Mouse (Mus musculus): ENCODE measurements at regions not wholly inside any gene's neighbourhood (a gene's known extent, or its start where the extent isn't known, plus 50 kb on each side); places are given as distances from the start of the nearest gene placed in this dataset.

DNA sequence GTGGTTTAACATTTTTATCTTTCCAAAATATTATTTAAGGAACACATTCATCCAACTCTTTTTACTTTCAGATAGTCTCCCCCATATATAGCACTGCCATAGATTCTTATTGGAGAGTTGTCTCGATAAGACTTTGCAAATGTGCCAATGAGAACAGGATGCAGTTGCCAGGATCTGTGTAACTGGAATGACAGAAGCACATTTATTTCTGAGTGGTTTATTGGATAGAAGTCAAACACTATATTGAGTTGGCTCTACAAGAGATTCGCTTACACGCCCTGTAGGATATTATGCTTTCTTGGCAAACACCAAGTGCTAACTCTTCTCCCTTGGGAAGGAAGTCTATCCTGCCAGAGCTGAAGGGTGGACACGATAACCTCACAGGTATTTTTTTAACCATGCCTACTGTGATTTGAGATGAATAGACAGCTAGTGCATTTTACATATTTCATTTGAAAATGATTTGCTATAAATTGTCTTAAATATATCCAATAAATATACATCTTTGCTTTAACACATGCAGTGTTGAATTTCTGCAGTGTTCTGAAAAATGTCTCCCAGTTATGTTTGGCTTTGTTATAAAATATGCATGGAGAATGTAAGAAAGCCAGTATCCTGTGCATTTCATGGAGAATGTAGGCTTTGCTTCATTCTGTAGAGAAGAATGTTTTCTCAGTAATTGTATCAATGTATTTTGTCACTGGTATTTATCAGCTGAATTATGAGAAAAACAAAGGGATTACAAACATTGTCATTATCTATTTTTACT is 705.8 kb downstream of the Fat4 start:
- no peak for DNase-seq

DNA sequence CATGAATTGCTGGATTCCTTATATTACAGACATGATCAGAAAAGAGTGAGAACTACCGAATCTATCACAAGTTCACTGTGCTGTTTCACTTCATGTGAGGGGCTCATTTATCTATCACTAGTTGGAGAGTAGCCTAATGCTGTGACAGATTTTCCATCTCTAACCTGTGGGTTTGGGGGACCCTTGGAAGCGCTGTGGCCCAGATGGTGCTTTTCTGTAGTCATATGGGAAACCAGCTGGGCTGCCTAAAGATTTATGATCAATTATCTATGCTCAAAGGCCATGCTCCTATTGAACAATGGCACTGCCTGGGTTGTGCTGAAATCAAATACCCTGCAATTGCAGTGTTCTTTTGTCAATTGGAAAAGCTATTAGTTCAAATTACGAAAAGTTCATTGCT is 723.2 kb downstream of the Fat4 start:
- no peak for DNase-seq

DNA sequence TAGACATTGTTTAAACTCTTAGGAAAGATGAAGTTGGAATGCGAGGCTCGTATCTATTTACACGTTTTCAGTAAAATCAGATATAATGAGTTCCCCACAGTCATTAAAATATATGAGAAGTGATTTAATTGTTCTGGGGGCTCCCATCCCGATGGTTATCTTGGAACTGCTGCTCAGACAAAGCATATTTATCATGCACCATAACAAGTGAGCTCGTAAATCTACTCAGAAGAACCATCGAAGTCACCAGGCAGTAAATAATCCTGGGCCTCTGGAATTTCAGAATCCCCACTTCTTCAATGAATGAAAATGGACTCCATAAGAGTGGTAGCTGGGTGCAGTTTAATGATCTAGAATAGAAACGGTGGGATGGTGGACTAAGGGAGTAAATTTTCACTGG is 725.7 kb downstream of the Fat4 start:
- no peak for DNase-seq

DNA sequence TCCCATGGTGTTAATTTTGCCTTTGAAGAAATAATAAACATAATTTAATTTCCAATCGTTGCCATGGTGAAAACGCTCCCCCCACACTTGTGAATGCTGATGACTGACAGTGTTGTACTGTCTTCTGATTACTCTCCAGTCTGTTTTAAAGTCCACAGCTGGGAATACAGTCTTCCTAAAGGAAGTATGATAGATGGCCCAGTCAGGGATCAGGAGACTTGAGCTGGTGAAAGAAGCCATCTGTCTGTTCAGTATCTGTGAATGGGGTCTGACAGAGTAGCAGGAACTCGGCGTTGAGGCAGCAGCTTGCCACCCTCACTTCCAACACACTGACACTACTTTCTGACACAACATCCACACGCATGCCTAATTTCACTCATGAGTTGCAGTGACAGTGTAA is 751.2 kb downstream of the Fat4 start:
- no peak for DNase-seq

DNA sequence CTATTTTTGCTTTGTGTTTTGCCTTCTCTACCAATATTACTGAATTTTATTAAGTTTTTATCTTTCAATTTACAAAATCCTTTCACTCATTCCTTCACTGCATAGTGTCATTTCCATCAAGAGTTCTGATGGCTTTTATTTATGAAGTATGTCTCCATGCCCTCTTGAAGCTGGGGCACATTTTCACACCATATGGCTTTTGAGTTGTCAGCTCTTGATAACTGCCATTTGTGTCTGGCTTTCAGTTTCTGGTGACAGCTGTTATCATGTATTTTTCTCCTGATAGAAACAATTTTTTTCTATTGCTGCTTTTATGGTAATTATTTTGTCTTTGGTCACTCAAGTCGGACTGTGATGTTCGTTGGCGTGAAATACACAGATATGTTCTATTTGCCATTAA is 756.5 kb downstream of the Fat4 start:
- no peak for DNase-seq

DNA sequence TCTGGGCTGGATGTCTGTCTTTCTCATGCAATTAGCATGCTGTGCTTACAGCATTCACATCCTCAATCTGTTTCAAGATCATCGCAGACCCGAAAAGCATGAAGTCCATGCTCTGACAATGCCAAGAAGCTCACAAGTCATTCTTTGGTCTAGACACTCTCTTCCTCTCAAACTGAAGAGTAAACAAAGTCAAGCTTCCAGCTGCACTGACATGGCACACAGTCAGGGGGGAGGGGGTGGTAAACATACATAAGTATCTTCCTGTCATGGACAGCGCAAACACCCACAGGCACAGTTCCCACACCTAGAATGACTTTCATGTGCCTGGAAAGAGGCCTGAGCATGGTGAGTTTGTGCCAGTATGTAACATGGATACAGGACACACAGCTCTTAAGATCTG is 780.1 kb downstream of the Fat4 start:
- DNase-seq: no peak

DNA sequence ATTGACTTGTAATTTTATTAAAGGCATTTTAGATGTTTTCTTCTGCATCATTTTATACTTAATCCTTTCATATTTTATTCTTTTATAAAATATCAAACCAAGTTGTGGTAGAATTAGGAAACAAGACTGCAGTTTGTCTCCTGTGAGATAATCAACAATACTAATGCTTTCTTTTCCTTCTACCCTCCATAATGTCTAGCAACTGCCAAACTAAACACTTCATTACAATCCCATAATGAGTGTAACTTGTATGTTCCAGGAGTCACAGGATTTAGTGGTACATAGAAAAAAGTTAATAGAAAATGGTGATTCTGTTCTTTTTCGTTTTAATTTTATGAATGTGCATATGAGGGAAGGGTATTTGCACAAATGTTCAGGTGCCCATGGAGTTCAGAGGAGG is 782.4 kb downstream of the Fat4 start:
- DNase-seq: no peak

DNA sequence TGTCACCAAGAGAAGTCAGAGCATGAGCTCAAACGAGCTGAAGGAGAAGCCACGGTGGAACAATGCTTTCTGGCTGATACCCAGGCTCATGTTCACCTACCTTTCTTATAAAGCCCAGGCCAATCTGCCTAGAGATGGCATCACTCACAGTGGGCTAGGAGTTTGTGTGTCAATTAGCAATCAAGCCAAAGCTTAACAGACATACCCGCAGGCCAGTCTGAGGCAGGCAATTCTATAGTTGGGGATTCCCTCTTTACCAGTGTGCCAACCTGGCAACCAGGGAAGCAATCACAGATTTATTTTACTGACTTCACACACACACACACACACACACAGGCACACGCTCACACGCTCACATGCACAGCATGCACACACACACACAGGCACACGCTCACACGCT is 787.3 kb downstream of the Fat4 start:
- DNase-seq: no peak

DNA sequence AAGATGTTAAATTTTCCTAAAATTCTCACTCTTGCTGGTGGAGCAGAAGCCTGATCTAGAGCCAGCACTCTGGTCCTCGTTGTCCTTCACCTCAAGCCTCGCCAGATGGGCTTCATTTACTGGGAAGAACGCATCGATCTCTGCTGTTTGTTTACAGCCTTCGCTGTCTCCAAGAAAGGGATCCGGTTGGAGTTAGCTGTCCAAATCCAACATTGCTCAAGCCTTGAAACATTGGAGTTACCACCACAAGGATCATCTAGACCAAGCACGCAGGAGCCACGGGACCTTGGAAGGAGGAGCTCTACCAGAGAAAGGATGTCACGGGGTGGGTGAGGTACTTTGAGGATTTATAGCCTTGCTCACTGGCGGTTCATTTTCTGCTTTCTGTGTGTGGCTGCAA is 788.2 kb downstream of the Fat4 start:
- no peak for DNase-seq

DNA sequence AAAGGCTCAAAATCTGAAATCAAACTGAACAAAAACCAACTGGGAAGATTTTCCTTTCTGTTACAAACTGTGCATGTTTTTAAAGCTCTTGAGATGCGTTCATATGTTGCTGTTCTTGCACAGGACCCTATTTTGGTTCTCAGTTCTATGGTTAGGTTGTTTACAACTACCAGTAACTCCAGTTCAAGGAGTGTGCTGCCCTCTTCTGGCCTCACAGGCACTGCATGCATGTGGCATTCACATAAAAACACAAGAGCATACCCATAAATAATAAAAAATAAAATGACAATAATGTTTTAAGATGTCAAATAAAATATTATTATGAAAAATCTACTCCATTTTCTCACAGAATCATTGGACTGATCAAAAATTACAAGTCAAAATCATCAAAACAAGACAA is 818.9 kb downstream of the Fat4 start:
- peak; percentile 1 for DNase-seq

DNA sequence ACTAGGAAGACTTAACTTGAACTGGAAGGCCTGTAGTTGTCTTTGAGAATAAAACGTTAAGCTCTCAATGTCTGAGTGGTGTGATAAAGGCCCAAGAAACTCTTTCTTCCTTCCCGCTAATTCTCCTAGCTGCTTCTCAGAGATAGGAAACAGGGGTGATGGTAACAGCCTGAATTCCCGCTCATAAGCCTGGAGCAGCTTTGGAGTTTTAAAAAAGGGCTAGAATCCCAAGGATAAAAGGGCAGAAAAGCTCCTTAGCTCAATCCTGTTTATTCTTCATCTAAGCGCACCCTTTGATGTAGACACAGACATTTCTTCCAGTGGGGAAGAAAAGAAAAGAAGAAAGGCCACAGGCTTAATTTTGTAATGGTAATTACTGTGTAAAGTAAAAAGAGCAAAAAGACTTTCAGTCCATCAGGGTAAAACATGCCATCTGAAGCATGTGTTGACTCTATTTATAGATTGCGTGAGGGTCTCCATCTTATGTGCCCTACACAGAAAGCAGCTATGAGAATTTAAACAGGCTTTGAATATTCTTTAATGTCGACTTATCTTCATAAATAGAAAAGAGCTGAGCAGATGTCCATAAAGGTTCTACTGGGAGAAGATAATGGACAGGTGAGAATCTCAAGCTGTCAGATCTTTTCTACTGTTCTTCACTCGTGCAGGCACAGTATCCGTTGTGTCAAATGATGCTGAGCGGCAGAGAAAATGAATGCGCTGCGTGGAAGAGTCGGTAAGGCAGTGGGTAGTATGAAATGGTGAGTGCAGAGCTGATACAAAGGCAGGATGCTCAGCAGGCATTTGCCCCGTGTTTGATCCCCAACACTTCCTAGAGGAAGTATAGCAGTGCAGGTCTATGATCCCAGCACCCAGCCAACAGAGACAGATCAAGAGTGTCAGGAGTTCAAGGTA is 818.0 kb upstream of the Intu start:
- DNase-seq: no peak

DNA sequence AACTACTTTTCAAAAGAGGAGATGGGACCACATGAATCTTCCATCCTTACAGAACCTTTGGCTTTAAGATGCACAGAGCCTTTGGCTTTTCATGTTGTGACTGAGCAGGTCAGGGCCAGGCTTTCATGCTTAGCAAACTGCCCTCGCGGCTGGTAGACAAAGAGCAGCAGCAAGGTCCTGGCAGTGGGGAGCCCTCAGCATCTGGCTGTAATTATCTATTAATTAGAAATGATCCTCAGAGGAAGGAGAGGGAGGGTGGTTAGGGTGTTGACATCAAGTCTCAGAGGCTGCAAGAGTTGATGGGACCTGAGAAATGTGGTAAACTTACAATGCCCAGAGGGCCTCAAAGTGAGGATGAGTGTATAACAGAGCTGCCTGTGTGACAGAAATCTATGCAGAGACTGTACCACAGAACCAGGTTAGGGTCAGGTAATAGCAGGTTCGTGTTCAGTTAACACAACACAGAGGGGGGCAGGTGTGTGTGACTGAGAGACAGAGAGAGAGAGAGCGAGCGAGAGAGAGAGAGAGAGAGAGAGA is 817.0 kb upstream of the Intu start:
- DNase-seq: no peak

DNA sequence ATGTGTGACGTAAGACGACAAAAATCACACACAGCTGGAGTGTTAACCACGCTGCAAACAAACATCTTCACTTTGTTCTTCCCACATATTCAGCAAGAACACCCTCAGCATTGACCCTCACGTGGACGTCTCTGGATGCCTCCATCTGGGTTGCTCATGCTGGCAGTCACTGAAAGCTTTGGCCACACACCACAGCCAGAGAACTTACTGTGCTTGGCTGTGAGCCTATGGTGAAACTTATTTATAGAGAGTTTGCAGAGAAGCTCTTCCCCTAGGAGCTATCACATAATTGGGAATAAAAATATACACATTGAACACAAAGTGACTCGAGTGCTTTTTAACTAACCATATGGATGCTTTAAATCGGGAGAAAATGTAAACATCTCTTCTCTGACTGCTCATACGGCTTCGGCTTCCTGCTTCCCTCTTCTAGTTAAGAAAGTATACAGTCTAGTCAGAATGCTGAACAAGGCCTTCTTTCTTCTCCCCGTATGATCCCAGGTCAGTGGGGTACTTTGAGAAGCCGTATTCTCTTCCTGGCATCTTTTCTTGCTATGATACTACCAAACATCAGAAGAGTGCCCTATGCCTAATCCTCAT is 812.0 kb upstream of the Intu start:
- no peak for DNase-seq

DNA sequence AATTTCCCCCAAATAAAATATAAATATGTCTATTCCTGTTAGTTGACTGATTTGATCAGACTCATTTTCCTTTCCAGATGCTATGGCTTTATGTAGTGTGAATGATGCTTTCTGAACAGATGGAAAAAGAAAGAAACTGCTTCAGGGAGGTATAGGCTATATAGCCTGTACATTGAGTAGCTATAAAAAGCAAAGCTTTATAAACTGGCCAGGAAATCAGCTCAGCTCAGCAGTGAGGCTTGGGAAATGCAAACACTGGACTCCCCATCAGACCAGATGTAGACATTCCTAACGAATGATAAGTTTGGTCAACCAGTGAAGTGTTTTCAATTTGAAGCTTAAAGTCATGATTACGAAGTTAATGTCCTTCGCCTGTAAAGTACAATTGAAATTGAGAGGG is 805.3 kb upstream of the Intu start:
- DNase-seq: no peak

DNA sequence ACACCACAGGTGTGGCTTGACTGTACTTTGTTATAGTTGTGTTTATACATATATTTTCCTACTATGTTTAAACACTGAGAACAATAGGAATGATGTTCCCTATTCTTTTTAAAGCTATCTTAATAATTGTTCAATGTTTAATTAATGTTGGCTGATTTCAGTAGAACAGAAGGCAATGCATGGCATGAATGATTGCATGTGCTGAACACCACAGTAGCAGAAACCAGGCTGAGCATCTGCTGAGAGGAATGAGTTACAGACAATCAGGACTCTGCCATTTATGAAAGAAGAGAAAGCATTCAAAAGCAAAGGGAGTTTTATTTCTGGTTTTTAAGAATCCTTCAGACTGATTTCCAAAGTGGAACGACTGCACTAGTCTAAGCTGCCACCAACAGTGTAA is 794.4 kb upstream of the Intu start:
- DNase-seq: no peak

DNA sequence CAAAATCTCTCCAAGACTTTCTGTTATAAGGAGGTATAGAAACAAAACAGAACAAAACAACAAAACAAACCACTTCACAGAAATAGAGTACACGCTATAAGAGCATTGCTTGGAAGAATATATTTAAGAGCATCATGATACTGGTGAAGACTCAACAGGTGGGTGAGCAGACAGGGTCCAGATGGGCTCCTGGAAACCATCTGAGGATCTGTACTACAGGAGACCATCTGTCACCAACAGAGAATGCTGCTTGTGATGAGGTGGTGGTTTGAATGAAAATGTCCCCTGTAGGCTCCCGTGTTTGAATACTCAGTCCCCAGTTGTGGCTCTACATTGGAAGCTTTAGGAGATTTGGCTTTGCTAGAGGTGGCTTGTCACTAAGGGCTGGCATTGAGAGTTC is 785.1 kb upstream of the Intu start:
- no peak for DNase-seq

DNA sequence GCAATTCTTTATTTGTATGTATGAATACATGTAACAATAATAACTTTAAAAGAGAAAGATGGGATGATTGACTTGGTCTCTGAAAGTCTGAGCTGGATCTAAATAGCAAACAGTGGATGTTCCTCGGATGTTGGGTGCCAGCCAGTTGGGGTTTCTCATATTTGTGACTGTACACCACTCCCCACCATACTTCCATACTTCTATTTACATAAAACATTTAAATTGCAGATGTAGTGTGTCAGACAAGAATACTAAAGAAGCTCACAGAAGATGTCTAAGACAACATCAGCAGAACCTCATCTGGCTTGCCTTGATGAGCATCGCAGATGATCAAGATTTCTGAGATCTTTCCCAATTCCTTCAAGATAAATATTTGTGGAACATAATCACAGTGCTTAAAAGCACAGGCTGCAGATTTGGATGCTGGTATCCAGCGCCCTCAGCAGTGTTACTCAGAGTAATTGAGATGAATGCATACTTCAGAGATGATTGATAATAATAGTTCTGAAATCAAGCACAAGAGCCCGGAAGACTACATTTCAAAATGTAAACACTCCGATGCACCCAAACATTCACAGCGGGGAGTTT is 762.0 kb upstream of the Intu start:
- DNase-seq: no peak

DNA sequence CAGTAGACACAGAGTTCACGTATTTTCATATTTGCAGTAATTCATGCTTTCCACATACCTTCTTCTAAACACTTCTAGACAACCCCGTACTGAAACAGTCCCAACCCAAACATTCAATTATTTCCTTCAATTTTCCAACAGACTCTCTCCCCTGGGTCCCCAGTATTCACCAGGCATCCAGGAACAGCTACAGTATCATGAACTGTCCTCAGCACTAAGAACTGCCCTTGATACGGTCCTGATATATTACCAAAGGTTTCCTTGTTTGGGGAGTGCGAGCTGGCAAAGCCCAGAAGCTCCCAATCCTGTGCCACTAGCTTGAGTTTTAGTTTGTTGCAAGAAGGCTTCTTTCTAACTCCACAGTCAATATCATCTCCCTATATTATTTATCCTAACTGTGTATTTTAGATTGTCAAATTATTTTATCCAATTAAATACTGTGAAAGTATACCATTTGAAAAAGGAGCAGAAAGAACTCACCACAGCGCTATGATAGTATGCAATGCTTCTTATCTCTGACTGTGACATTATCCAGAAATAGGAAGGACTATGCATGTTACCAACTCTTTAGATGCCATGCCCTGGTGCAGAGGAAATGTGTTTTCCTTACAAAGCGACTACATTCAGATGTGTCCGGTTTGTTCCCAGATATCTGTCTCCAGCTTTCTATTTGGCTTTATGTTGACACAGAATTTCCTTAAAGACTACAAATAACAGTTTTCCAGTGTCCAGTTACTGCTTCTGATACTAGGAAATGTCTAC is 754.6 kb upstream of the Intu start:
- DNase-seq: no peak

DNA sequence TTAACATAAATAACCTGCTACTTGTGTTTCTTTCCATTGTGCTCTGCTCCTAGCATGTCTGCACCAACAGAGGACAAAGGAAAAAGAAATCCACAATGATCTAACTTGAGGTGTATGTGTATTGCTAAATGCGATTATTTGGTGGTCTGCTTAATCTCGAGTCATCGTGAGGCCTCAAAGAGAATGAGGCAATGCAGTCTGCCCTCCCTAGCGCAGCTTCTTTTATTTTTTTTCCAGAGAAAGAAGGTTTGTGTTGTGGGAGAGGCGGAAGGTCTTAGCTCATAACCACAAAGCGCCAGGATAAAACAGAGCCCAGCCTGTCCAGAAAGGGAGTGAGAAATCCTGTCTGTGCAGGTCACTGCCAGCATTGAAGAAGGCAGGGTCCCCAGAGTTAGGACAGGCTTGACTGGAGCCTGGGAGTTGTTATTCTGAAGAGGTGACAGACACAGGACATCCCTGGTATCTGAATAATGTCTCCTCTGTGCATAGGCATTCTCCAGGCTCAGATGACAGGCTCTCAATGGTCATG is 751.3 kb upstream of the Intu start:
- DNase-seq: no peak

DNA sequence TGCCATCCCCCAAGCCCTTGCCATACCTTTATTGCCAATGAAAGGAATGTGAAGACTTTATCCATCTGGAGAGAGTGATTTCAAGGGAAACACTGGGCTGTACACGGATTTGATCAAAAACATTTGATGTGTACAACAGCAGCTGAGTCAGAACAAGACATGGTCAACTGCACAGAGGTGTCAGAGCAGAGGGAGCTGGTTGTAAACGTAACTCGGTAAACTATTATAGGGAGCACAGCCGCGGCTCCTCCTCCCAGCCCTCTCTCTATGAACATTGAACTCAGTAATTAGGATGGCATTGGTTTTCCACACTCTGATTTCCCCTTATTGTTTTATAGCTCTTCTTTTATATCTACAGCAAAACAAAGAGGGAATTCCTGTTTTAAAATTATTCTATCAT is 750.8 kb upstream of the Intu start:
- DNase-seq: no peak

DNA sequence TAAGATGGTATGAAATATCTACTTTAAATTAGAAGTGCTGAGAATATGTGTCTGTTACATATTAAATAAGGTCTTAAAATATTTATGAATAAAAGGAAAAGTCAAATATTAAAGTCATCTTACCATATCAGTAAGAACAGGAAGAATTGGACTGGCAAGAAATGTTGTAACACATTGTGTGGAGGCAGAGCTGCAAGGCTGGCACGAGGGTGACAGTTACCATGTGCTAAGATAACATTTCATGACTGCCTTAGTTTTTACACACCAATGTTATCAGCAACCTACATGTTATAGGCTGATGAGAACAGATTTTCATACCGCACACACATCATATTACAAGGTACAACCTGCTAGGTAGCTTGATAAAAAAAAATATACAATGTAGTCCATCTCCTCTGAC is 746.2 kb upstream of the Intu start:
- DNase-seq: no peak

DNA sequence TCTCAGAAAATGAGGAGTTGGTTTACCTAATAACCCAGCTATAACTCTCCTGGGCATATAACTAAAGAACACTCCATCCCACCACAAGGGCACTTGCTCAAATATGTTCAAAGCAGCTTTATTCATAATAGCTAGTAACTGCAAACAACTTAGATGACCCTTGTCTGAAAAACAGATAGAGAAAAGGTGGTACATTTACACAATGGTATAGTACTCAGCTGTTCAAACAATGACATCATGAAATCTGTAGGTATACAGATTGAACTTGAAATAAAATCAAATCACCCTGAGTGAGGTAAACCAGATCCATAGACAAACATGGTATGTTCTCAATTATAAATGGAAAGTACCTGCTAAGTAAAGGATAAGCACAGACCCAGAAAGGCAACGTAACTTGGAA is 721.5 kb upstream of the Intu start:
- DNase-seq: no peak

Measured in kidney, adult 9 months (tissue).